Mouse (Mus musculus) CH12.LX (cell line): ENCODE data around the gene Tbx1. TPM values are rescaled to one million over a fixed set of nuclear protein-coding genes. Genes with fewer than 3 reads are reported as not detected.

Experiments
- DNase-seq: peaks from one replicate; pipeline ENCODE4 v3.0.0-alpha.2; 2013; ENCODE audit errors: extremely low read depth
- H3K27ac ChIP-seq: 2 replicates; pipeline ENCODE4 v1.5.1; 2012; ENCODE audit warnings: low read depth, mild to moderate bottlenecking, control low read depth, moderate library complexity; ENCODE audit not compliant: insufficient read depth
- H3K27me3 ChIP-seq: replicated peaks from 2 replicates; pipeline ENCODE3; 2012; ENCODE audit warnings: inconsistent platforms
- H3K36me3 ChIP-seq, 2 experiments: replicated peaks in 1 of 2; 2 replicates each; pipeline versions ENCODE3 to v1.6.1; 2012; ENCODE audit warnings: inconsistent platforms in 1 of 2, low read length in 1 of 2, mild to moderate bottlenecking in 1 of 2, mixed read lengths in 1 of 2, moderate library complexity in 1 of 2; ENCODE audit not compliant: control insufficient read depth in 1 of 2, insufficient read depth in 1 of 2
- H3K4me1 ChIP-seq, 2 experiments: 2 replicates each; pipeline ENCODE4 v1.6.1; 2012; ENCODE audit warnings: inconsistent platforms in 1 of 2, moderate library complexity in 1 of 2; ENCODE audit not compliant: insufficient read depth in 2 of 2, control insufficient read depth in 1 of 2
- H3K4me2 ChIP-seq: 2 replicates; pipeline ENCODE4 v1.6.1; 2012; ENCODE audit warnings: low read depth, mild to moderate bottlenecking, control low read depth; ENCODE audit not compliant: poor library complexity, insufficient read depth, severe bottlenecking
- H3K4me3 ChIP-seq, 3 experiments: fragments of 150-350 bp in 1 of 3; sonication (generic) in 1 of 3; replicated peaks in 1 of 3; 2 replicates each; pipeline versions ENCODE3 to v1.5.1; 2011 to 2012; ENCODE audit warnings: low read depth in 2 of 3, low read length in 2 of 3, mild to moderate bottlenecking in 2 of 3, moderate library complexity in 2 of 3, control low read depth in 1 of 3, improper control_type of control experiment in 1 of 3, inconsistent platforms in 1 of 3, mixed read lengths in 1 of 3; ENCODE audit not compliant: poor library complexity in 1 of 3
- H3K79me2 ChIP-seq: replicated peaks from 2 replicates; pipeline ENCODE4 v1.6.1; 2012; ENCODE audit warnings: mild to moderate bottlenecking, moderate library complexity; ENCODE audit not compliant: control insufficient read depth, poor library complexity, insufficient read depth, severe bottlenecking; ENCODE audit errors: extremely low read depth
- H3K9ac ChIP-seq: 2 replicates; pipeline ENCODE4 v1.6.1; 2012; ENCODE audit warnings: low read depth, mild to moderate bottlenecking, control low read depth, moderate library complexity; ENCODE audit not compliant: insufficient read depth
- H3K9me3 ChIP-seq: replicated peaks from 2 replicates; pipeline ENCODE3; 2012; ENCODE audit warnings: low read length, inconsistent platforms, mixed read lengths
- CHD1 ChIP-seq: IDR thresholded peaks from 2 replicates; pipeline ENCODE4 v1.6.1; 2012; ENCODE audit warnings: low read depth, low read length, improper control_type of control experiment, inconsistent platforms
- CTCF ChIP-seq, 2 experiments: IDR thresholded peaks in 1 of 2; conservative IDR thresholded peaks in 1 of 2; 2 replicates each; pipeline ENCODE4 v1.5.1; 2011 to 2012; ENCODE audit warnings: low read depth in 2 of 2, low read length in 2 of 2, improper control_type of control experiment in 1 of 2, inconsistent platforms in 1 of 2, mild to moderate bottlenecking in 1 of 2, moderate library complexity in 1 of 2
- ETS1 ChIP-seq: conservative IDR thresholded peaks from 2 replicates; pipeline ENCODE4 v1.6.1; 2012; ENCODE audit warnings: low read depth, mild to moderate bottlenecking, inconsistent platforms, low read length, improper control_type of control experiment, moderate library complexity
- JUND ChIP-seq: conservative IDR thresholded peaks from 2 replicates; pipeline ENCODE4 v1.6.1; 2011; ENCODE audit warnings: low read depth, low read length, improper control_type of control experiment
- KAT2A ChIP-seq: IDR thresholded peaks from 2 replicates; pipeline ENCODE4 v1.6.1; 2012; ENCODE audit warnings: low read length, improper control_type of control experiment, inconsistent platforms; ENCODE audit not compliant: insufficient replicate concordance
- MEF2A ChIP-seq: IDR thresholded peaks from 2 replicates; pipeline ENCODE4 v1.6.1; 2014; ENCODE audit warnings: low read depth, mild to moderate bottlenecking, inconsistent platforms, low read length, improper control_type of control experiment, borderline replicate concordance
- MXI1 ChIP-seq: IDR thresholded peaks from 2 replicates; pipeline ENCODE4 v1.6.1; 2011; ENCODE audit warnings: mild to moderate bottlenecking, low read depth, low read length, improper control_type of control experiment
- MYC ChIP-seq: IDR thresholded peaks from 2 replicates; pipeline ENCODE4 v1.6.1; 2011; ENCODE audit warnings: low read depth, mild to moderate bottlenecking, improper control_type of control experiment, low read length
- NELFE ChIP-seq: IDR thresholded peaks from 2 replicates; pipeline ENCODE4 v1.6.1; 2011; ENCODE audit warnings: low read depth, low read length, improper control_type of control experiment
- NRF1 ChIP-seq: IDR thresholded peaks from 2 replicates; pipeline ENCODE4 v1.6.1; 2014; ENCODE audit warnings: low read depth, mild to moderate bottlenecking, inconsistent platforms, low read length, improper control_type of control experiment, moderate library complexity
- POLR2A ChIP-seq: IDR thresholded peaks from 2 replicates; pipeline ENCODE4 v1.6.1; 2011; ENCODE audit warnings: low read depth, mild to moderate bottlenecking, improper control_type of control experiment, low read length
- POLR2AphosphoS2 ChIP-seq: IDR thresholded peaks from 2 replicates; pipeline ENCODE4 v1.6.1; 2011; ENCODE audit warnings: low read depth, low read length, improper control_type of control experiment
- RAD21 ChIP-seq: IDR thresholded peaks from 2 replicates; pipeline ENCODE4 v1.6.1; 2011; ENCODE audit warnings: low read depth, mild to moderate bottlenecking, low read length, improper control_type of control experiment, moderate library complexity
- SMC3 ChIP-seq: IDR thresholded peaks from 2 replicates; pipeline ENCODE4 v1.6.1; 2011; ENCODE audit warnings: low read depth, low read length, improper control_type of control experiment
- USF1 ChIP-seq: IDR thresholded peaks from 2 replicates; pipeline ENCODE4 v1.6.1; 2014; ENCODE audit warnings: low read depth, mild to moderate bottlenecking, inconsistent platforms, low read length, improper control_type of control experiment
- USF2 ChIP-seq: conservative IDR thresholded peaks from 2 replicates; pipeline ENCODE4 v1.6.1; 2011; ENCODE audit warnings: low read depth, low read length, improper control_type of control experiment
- ZKSCAN1 ChIP-seq: IDR thresholded peaks from 2 replicates; pipeline ENCODE4 v1.6.1; 2012; ENCODE audit warnings: low read depth, inconsistent platforms, low read length, improper control_type of control experiment, borderline replicate concordance
- ZMIZ1 ChIP-seq: IDR thresholded peaks from 2 replicates; pipeline ENCODE4 v1.6.1; 2012; ENCODE audit warnings: low read depth, mild to moderate bottlenecking, inconsistent platforms, low read length, improper control_type of control experiment
- dilution Hi-C: fragments of 300-500 bp; cut with MboI; formaldehyde crosslinking; loops from 2 replicates; pipeline ENCODE4 v1.14.3; 2020; ENCODE audit warnings: low sequenced_read_pairs; ENCODE audit not compliant: extremely low pct_unique_long_range_greater_than_20kb, extremely low pct_ligation_motif_present
- in situ Hi-C: fragments of 300-500 bp; cut with MboI; formaldehyde crosslinking; loops from 3 replicates; pipeline ENCODE4 v1.14.3; 2019; ENCODE audit warnings: low sequenced_read_pairs, low pct_ligation_motif_present, low pct_unique_long_range_greater_than_20kb, mixed read lengths
- polyA plus RNA-seq: library from polyadenylated mRNA; unstranded; fragments of >175 nt; gene quantifications from 2 replicates; pipeline ENCODE4 v1.2.1, GENCODE M21; 2012; ENCODE audit warnings: low read depth; ENCODE audit not compliant: insufficient read length
- total RNA-seq, 2 experiments: library from RNA; depleted of rRNA; stranded (reverse); fragments of 300-350 nt in 1 of 2; fragments of >200 nt in 1 of 2; gene quantifications; 2 replicates each; pipeline ENCODE4 v1.2.3; 2012 to 2014

Tbx1 gene
- total and polyA plus RNA-seq, 3 experiments, result 0.04 TPM; not detected in 2

DNA sequence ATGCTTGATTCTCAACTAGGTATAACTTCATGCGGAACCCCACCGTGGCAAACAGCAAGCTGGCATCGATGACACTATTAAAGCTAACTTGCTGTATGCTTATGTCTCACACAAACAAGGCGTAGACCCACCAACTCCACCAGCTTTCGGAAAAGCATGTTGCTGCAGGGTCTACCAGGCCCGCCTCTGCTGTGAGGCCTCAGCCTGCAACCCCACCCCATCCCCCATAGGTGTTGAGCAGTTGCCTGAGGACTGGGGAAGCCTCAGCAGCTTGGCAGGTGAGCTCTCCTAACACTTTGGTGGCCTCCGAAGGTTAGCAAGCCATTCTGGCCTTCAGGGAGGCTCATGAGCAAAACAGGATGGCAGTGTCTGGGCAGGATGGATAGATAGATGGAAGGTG, 21.9 kb downstream of the Tbx1 start:
- H3K4me2 ChIP-seq, result no peak overlapping the region
- TF ChIP-seq ZMIZ1, result no peak
- TF ChIP-seq, all 38 proteins: peak for 0
- H3K4me3 ChIP-seq, result no peak overlapping the region
- no peaks in the 10 kb centered on the region for H3K4me1 ChIP-seq
- no peak for DNase-seq
- H3K9me3 ChIP-seq, result no peaks in the 10 kb centered on the region
- H3K27me3 ChIP-seq, result no peaks in the 10 kb centered on the region
- dilution Hi-C loops, result no loop called here
- H3K9ac ChIP-seq, result no peak overlapping the region
- H3K36me3 ChIP-seq, result peaks cover 0 to 19% of the 10 kb centered on the region in 2 experiments
- H3K79me2 ChIP-seq, result no peaks in the 10 kb centered on the region
- H3K27ac ChIP-seq, result no peak overlapping the region
- in situ Hi-C loops, result no loop called here

DNA sequence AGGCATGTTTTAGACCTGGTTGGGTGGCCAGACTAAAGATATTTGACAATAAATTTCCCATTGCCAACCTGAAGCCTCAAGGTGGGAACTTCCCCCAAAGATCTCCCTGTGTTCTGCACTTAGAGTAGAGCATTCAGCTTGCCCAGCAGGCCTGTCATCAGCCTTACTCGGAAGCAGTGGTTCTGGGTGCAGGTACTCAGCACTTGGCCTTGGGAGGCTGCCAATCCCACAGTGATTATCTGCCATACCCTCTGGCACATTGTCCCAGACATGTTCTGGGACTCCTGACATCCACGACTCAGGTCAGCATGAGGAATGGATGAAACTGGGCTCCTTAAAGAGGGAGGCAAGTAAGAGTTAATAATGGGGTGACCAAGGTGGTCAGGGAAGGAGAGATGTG, 26.0 kb downstream of the Tbx1 start:
- Histone ChIP-seq H3K27ac (no peak overlapping the region), H3K27me3 (no peaks in the 10 kb centered on the region), H3K36me3 (peaks cover 0 to 25% of the 10 kb centered on the region in 2 experiments), H3K79me2 (no peaks in the 10 kb centered on the region), H3K4me2 (no peak overlapping the region), H3K9ac (no peak overlapping the region), H3K4me1 (no peaks in the 10 kb centered on the region), H3K9me3 (no peaks in the 10 kb centered on the region), H3K4me3 (no peak overlapping the region)
- in situ Hi-C loops, result no loop called here
- DNase-seq, result no peak
- dilution Hi-C loops, result no loop called here
- TF ChIP-seq POLR2AphosphoS2, result no peak
- TF ChIP-seq USF2, result no peak
- TF ChIP-seq CHD1, result no peak

DNA sequence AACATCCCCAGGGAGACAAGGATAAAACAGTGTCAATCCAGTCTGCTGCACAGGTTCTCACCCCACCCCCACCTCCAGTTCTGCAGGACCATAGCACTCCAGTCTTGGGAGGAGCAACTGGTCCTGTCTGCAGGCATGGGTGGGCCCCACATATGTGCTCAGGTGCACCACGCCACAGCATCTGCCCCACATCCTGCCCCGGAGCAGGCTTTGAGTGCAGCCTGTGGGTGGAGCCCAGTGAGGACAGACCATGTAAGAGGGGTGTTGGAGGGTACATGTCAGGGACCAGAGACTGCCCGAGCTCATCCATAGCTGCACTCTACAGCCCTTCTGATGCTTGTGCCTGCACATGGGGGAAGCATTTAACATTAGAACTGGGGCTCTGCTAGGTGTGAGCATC, 34.0 kb downstream of the Tbx1 start:
- H3K79me2 ChIP-seq, result no peaks in the 10 kb centered on the region
- TF ChIP-seq MEF2A (no peak), CTCF (conservative IDR thresholded peaks at IDR 0.05 in 1 of 2, IDR thresholded peaks at IDR 0.05 in 1 of 2; ENCODE audit: low read depth in 2 of 2, low read length in 2 of 2) (no peak), NELFE (no peak), SMC3 (no peak), RAD21 (no peak), USF1 (no peak), JUND (no peak), POLR2A (no peak), ETS1 (no peak), NRF1 (no peak), KAT2A (no peak), ZKSCAN1 (no peak), MXI1 (no peak), MYC (no peak), CHD1 (no peak)
- in situ Hi-C loops (no loop called here), dilution Hi-C loops (no loop called here)
- no peak overlapping the region for H3K9ac ChIP-seq
- peaks cover 0 to 63% of the 10 kb centered on the region in 2 experiments for H3K36me3 ChIP-seq
- DNase-seq, result no peak
- H3K9me3 ChIP-seq, result no peaks in the 10 kb centered on the region
- no peaks in the 10 kb centered on the region for H3K27me3 ChIP-seq
- H3K4me2 ChIP-seq, result no peak overlapping the region
- H3K4me1 ChIP-seq, result no peaks in the 10 kb centered on the region
- no peak overlapping the region for H3K27ac ChIP-seq
- H3K4me3 ChIP-seq, result no peak overlapping the region
